Mouse (Mus musculus): ENCODE measurements around the gene Zfp574.

Gene Zfp574

GRCm38 (mm10) chr7:25112178-25112955 is 40.0 kb downstream of the Zfp574 start:
- peak; percentile 84 for DNase-seq (ENCODE audit: low read depth, low spot score)

DNA sequence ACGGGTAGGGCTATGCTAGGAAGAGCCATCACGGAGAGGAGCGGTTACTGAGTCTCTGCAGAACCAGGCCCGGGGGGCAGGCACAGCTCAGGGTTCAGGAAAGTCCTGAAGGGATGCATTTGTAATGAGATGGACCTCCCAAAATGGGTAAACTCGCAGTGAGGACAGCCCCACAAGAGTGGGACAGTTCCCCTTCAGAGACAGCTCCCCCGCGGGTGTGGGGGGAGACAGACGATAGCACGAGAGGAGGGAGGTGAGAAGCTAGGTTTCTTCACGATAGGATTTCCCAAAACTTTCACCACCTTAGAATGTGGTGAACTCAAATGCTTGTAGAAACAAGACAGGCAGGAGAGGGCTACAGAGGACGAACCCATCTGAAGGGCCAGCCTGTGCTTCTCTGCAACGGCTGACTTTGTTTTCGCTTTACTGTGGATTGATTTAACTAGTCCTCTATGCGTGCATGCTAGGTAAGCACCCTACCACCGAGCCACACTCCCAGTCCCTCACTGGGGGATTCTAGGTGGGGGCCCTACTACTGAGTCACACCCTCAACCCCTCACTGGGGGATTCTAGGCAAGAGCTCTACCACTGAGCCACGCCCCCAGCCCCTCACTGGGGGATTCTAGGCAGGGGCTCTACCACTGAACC is 40.7 kb downstream of the Zfp574 start:
- DNase-seq (ENCODE audit: low read depth, low spot score) = peak; percentile 41

DNA sequence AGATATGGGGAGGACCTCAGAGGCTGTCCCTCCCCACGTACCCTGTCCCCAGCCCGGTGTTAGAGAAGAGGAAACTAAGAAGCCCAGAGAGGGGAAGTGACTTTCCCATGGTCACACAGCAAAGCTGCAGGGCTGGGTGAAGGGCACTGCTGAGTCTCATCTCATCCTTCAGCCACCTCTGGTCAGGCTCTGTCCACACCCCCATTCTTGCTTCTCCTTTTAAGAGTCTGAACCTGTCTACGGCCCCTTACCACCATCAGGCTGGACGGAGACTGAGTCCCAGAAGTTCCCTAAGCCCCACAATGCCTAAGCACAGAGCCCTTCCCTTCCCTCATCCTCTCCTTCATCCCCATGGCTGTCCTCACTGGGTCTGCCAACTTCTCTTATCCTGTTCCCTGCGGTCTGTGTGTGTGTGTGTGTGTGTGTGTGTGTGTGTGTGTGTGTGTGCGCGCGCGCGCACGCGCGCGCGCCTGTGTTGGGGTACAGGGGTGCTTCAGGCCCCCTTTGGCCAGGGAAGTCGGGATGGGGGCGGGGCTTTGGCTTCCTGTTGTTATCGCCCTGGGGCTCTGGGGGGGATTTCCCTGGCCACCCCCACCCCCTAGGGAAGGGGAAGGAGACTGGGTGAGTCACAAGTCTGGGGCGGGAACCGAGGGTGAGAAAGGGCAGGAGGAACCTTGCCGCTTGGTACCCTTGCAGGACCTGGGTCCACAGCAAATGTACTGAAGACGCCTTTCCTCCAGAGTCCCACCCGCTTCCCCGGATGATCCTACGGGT is 47.9 kb downstream of the Zfp574 start:
- no peak for DNase-seq (ENCODE audit: low read depth, low spot score)

DNA sequence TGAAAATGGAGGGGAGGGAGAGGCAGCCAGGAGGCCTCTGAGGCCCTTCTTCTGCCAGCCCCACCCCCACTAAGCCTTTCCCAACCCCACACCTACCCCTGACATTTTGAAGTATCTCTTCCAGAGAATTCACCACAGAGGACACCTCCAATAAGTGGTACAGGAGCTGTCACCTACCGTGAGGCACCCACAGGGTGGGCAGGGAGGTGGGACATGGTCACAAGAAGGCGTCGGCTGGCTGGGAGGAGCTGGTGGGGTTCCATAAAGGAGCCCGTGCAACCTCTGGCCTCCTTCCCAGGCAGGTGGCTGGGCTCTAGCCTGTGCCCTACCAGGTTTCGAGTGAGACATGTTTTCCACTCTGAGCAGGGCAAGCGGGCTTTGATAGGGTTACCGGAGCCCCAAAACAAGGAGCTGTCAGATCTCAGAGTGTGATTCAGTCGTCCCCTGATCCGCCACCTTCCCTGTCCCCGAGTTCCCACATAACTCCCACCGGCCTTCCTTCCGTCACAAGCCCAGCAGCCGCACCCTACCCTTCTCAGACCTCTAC is 48.9 kb downstream of the Zfp574 start:
- no peak for DNase-seq (ENCODE audit: low read depth, low spot score)

- DNase-seq (ENCODE audit: low read depth, low spot score) = peak; percentile 66
Observed at GRCm38 (mm10) chr7:25125716-25126281, 53.4 kb downstream of the Zfp574 start.

DNA sequence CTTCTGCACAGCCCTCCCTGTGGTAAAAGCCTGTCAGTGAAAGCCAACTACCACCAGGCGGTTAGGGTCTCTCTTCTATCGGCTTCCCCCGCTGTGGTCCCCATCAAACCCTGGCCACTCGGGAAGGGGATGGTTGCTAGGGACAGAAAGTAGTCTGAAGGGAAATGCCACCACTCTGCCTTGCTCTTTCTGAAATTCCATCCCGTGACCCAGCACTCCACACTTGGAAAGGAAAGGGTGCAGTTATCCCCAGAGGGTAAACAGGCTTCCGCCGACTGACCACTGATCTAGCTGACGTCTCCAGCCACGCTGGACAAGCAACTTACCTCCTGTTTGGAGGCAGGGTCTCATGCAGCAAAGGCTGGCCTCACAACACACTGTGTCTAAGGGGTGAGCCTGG is 55.6 kb downstream of the Zfp574 start:
- no peak for DNase-seq (ENCODE audit: low read depth, low spot score)

DNA sequence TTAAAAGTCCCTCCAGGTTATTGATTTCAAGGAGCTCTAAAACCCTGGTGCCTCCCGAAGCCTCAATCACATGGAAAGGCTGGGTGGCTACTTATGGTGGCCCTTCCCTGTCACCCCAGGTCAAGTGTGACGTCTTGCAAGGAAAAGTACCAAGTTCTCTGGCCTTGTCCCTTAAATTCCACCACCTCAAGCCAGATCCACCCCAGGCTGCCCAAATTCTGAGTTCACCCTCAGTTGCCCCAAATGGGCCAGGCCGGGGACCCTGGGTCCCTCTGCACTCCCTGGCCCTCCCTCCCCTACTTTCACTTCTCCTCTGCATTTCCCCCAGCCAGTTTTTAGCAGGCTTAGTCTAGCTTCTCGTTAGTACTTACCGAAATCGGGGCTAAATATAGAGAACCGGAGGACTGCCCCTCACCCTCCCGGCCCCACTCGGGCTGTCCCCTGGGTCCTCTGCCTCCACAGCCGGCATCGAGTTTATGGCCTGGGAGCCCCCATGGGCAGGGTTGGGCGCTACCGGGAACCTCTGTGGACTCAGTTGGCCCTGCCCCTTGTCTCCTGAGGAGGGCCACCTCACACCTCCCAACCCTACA is 57.1 kb downstream of the Zfp574 start:
- peak; percentile 95 for DNase-seq (ENCODE audit: low read depth, low spot score)

GRCm38 (mm10) chr7:25130565-25130964 is 58.2 kb downstream of the Zfp574 start:
- DNase-seq (ENCODE audit: low read depth, low spot score) = peak; percentile 80

GRCm38 (mm10) chr7:25131247-25131646 is 58.9 kb downstream of the Zfp574 start:
- peak; percentile 74 for DNase-seq (ENCODE audit: low read depth, low spot score)

DNA sequence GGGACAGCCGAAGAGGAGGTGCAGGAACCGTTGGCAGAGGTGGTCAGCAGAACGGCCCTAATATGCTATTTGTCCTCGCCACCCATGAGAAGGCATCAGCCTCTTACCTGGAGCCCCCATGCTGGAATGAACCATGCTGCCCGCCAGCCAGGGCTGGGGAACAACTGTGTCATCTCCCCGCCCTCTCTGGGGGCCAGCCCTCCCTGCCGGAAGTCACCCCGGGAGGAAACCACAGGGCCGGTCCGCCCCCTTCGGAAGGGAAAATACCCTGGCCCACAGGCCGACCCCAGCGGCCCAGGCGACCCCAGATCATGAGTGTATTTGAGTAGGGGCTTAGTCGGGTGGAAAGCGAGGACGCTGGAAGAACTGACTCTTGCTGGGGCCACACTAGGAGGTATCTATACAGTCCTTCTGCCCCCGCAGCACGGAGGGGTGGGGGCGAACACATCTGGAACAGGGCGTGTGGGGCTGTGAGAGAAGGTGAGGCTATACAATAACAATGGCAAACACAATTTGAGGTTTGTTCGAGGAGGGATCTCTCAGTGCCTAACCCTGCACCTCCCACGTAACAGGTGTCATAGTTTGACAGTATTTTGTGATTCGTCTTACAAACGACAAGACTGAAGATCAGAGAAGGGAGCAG is 60.1 kb downstream of the Zfp574 start:
- peak; percentile 93 for DNase-seq (ENCODE audit: low read depth, low spot score)

All from A20 (cell line).